Mouse (Mus musculus) heart, adult 2 months (tissue): ENCODE results near the gene Fgfr3. TPM values are rescaled to one million over a fixed set of nuclear protein-coding genes. Genes with fewer than 3 reads are reported as not detected.

Experiments used
- DNase-seq, 2 experiments: peaks; one replicate each; pipeline ENCODE4 v3.0.0; 2021
- H3K27ac ChIP-seq: fragments of 200-600 bp; 2 replicates; pipeline ENCODE4 v1.8.1; 2022
- H3K27me3 ChIP-seq: fragments of 200-500 bp; 2 replicates; pipeline ENCODE4 v1.6.1; 2012; ENCODE audit warnings: mild to moderate bottlenecking, low read length, inconsistent platforms, mixed read lengths; ENCODE audit not compliant: control insufficient read depth, insufficient read depth
- H3K36me3 ChIP-seq: fragments of 200-500 bp; 2 replicates; pipeline ENCODE4 v1.6.1; 2012; ENCODE audit warnings: low read length, inconsistent platforms; ENCODE audit not compliant: control insufficient read depth, insufficient read depth
- H3K4me1 ChIP-seq: fragments of 200-500 bp; 2 replicates; pipeline ENCODE4 v1.6.1; 2011; ENCODE audit warnings: low read length; ENCODE audit not compliant: control insufficient read depth, insufficient read depth
- H3K4me3 ChIP-seq: fragments of 200-600 bp; 2 replicates; pipeline ENCODE4 v1.8.1; 2022
- H3K79me2 ChIP-seq: fragments of 200-500 bp; replicated peaks from 2 replicates; pipeline ENCODE4 v1.6.1; 2012; ENCODE audit warnings: mild to moderate bottlenecking, inconsistent platforms, low read length, moderate library complexity, mixed read lengths; ENCODE audit not compliant: control insufficient read depth, insufficient read depth
- H3K9ac ChIP-seq: fragments of 200-500 bp; 2 replicates; pipeline ENCODE4 v1.6.1; 2012; ENCODE audit warnings: low read depth, mild to moderate bottlenecking, control low read depth, inconsistent platforms, low read length, mixed read lengths
- CTCF ChIP-seq: fragments of 200-600 bp; IDR thresholded peaks from 2 replicates; pipeline ENCODE4 v1.8.1; 2022; ENCODE audit warnings: antibody characterized with exemption, mild to moderate bottlenecking, moderate library complexity
- EP300 ChIP-seq: fragments of 200-500 bp; IDR thresholded peaks from 2 replicates; pipeline ENCODE4 v1.6.1; 2011; ENCODE audit warnings: low read depth, low read length, control low read depth; ENCODE audit not compliant: insufficient read depth
- POLR2A ChIP-seq: fragments of 200-500 bp; IDR thresholded peaks from 2 replicates; pipeline ENCODE4 v1.6.1; 2011; ENCODE audit warnings: mild to moderate bottlenecking, low read depth, low read length, control low read depth; ENCODE audit not compliant: insufficient read depth
- WGBS: fragments of 180-500 bp; shearing (Covaris S2); methylation state at CpG from one replicate; pipeline ENCODE4 v1.1.7; 2018; 5-methylcytosine and 5-hydroxymethylcytosine counted together
- intact Hi-C: fragments of 180-260 bp; cut with DNase I; formaldehyde crosslinking; loops from one replicate; pipeline ENCODE4 v1.15.1; 2025
- polyA plus RNA-seq: library from polyadenylated mRNA; depleted of rRNA; stranded (reverse); fragments of >200 nt; gene quantifications from 2 replicates; pipeline ENCODE4 v1.2.3, GENCODE M21; 2012
- total RNA-seq, 2 experiments: library from RNA; stranded (reverse); gene quantifications; 2 replicates each; pipeline ENCODE4 v1.2.3; 2021

Gene Fgfr3
- total and polyA plus RNA-seq, 3 experiments = 8.6 to 15.4 (median 10.1) TPM

- no peak overlapping the region for H3K27ac ChIP-seq
- H3K79me2 ChIP-seq = no peaks in the 10 kb centered on the region
- TF ChIP-seq EP300 (no peak), POLR2A (no peak), CTCF (no peak)
- no peak overlapping the region for H3K4me3 ChIP-seq
- no peaks in the 10 kb centered on the region for H3K27me3 ChIP-seq
- H3K4me1 ChIP-seq = no peaks in the 10 kb centered on the region
- H3K9ac ChIP-seq = no peak overlapping the region
- H3K36me3 ChIP-seq = no peaks in the 10 kb centered on the region
- WGBS = 68% methylated on average over 2 of the region's 2 CpGs
- no peak for DNase-seq
- intact Hi-C loops = no loop called here
These were observed 12.4 kb upstream of the Fgfr3 start for GRCm38 (mm10) chr5:33709037-33709436.

DNA sequence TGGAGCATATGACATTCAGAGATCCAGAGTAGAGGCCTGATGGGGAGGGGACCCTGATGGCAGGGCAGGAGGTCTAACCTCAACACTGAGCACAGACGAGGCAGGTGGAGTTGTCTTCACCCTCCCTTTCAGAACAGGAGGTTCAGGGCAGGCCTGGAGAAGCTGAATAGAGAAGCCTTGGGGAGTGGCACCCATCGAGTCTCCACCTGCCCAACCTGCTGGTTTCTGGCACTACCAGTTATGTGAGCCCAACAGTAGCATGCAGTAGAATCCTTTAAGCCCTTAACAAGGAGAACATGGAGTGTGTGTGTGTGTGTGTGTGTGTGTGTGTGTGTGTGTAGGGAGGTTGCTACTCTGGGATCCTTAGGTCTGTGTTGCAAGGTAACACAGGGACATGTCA, 8.9 kb upstream of the Fgfr3 start:
- H3K4me3 ChIP-seq = no peak overlapping the region
- intact Hi-C loops = no loop called here

DNA sequence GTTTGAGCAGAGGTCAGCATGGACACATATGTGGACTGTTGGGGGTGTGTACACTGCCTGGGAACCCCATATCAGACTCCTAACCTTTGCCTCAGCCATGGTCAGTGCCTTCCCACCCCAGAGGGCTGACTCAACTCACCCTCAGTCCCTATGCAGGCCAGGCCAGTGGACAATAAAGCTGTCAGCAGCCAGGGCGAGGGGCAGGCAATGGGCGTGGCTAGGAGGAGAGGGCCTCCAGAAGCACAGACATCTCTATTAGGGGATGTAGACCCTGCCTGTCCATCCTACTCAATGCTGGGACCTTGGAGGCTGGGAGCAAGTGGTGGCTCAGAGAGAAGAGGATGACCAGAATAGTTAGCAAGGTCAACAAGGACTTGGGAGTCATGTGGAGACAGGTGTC, 6.3 kb upstream of the Fgfr3 start:
- DNase-seq = no peak
- Histone ChIP-seq H3K79me2 (no peaks in the 10 kb centered on the region), H3K27ac (no peak overlapping the region), H3K36me3 (no peaks in the 10 kb centered on the region), H3K9ac (no peak overlapping the region), H3K27me3 (no peaks in the 10 kb centered on the region), H3K4me3 (no peak overlapping the region), H3K4me1 (no peaks in the 10 kb centered on the region)
- TF ChIP-seq CTCF = no peak
- no peak for TF ChIP-seq EP300
- no peak for TF ChIP-seq POLR2A
- WGBS = 59% methylated on average over 2 of the region's 2 CpGs
- intact Hi-C loops = no loop called here

More for the DNA sequence above, 8.9 kb upstream of the Fgfr3 start:
- no peaks in the 10 kb centered on the region for H3K4me1 ChIP-seq
- no peak overlapping the region for H3K9ac ChIP-seq
- TF ChIP-seq CTCF (no peak), POLR2A (no peak), EP300 (no peak)
- no peak overlapping the region for H3K27ac ChIP-seq
- WGBS = 85% methylated on average over 2 of the region's 2 CpGs
- DNase-seq = no peak
- no peaks in the 10 kb centered on the region for H3K27me3 ChIP-seq
- H3K36me3 ChIP-seq = no peaks in the 10 kb centered on the region
- no peaks in the 10 kb centered on the region for H3K79me2 ChIP-seq

- Histone ChIP-seq H3K36me3 (no peaks in the 10 kb centered on the region), H3K27me3 (no peaks in the 10 kb centered on the region), H3K27ac (no peak overlapping the region), H3K4me3 (no peak overlapping the region), H3K9ac (no peak overlapping the region), H3K79me2 (no peaks in the 10 kb centered on the region), H3K4me1 (peaks cover 1% of the 10 kb centered on the region; the same call in 1 of the 2 replicates)
- 91% methylated on average over 6 of the region's 6 CpGs for WGBS
- intact Hi-C loops = no loop called here
- no peak for DNase-seq
- TF ChIP-seq CTCF = no peak
- no peak for TF ChIP-seq EP300
- TF ChIP-seq POLR2A = no peak
These were observed 5.0 kb upstream of the Fgfr3 start for GRCm38 (mm10) chr5:33716467-33716866.

DNA sequence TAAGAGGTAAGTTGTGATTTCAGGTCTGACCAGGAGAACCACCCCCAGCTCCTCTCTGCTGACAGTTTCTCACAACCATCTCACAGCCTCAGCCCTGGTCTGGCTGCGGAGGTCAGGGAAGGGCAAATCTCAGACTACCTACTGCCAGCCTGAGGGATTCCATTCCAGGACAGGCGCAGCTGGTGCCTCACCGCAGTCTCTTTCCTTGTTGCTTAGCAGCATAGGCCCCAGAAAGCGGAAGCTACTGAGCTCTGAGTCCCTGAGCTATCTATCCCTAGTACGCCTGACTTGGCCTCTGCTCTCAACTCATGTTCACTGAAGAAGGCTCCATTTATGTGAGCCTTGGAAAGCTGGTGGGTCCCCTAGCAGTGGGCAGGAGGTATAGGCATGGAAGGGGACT, 3.0 kb upstream of the Fgfr3 start:
- H3K9ac ChIP-seq = no peak overlapping the region
- WGBS = 75% methylated on average over 5 of the region's 5 CpGs
- peaks cover 1% of the 10 kb centered on the region; the same call in 1 of the 2 replicates for H3K4me1 ChIP-seq
- no peaks in the 10 kb centered on the region for H3K79me2 ChIP-seq
- DNase-seq = no peak
- H3K4me3 ChIP-seq = no peak overlapping the region
- no peak for TF ChIP-seq POLR2A
- no peak for TF ChIP-seq CTCF
- no peak for TF ChIP-seq EP300
- H3K27ac ChIP-seq = no peak overlapping the region
- peaks cover 8% of the 10 kb centered on the region for H3K27me3 ChIP-seq
- H3K36me3 ChIP-seq = no peaks in the 10 kb centered on the region
- intact Hi-C loops = no loop called here

- Histone ChIP-seq H3K36me3 (no peaks in the 10 kb centered on the region), H3K27me3 (peaks cover 10% of the 10 kb centered on the region), H3K79me2 (no peaks in the 10 kb centered on the region), H3K27ac (peak overlapping the region; percentile 20; the same call in 1 of the 2 replicates), H3K9ac (peak overlapping the region; percentile 20; the same call in 1 of the 2 replicates), H3K4me1 (peaks cover 1% of the 10 kb centered on the region; the same call in 1 of the 2 replicates), H3K4me3 (peak overlapping the region; percentile 92)
- WGBS = 24% methylated on average over 8 of the region's 8 CpGs
- no peak for DNase-seq
- intact Hi-C loops = loop anchor here (1.0 to 2.0 kb wide), 2 partner anchors 22 to 37 kb away; no protein-coding TSS in a partner anchor
- TF ChIP-seq EP300 (no peak), POLR2A (no peak)
These were observed 503 bp upstream of the Fgfr3 start for GRCm38 (mm10) chr5:33720852-33721490.
